Mouse (Mus musculus): ENCODE data around the gene Nhlrc2. TPM values are rescaled to one million over a fixed set of nuclear protein-coding genes. Genes with fewer than 3 reads are reported as not detected.
"Not testable (repeated sequence)": the region's sequence is repeated elsewhere in the genome, so short reads cannot be mapped to it uniquely, and the experiment has no call there.

Nhlrc2 gene
- polyA plus RNA-seq (2012; rRNA removed) = 6.7 and 10.0 TPM in 2 replicates

DNA sequence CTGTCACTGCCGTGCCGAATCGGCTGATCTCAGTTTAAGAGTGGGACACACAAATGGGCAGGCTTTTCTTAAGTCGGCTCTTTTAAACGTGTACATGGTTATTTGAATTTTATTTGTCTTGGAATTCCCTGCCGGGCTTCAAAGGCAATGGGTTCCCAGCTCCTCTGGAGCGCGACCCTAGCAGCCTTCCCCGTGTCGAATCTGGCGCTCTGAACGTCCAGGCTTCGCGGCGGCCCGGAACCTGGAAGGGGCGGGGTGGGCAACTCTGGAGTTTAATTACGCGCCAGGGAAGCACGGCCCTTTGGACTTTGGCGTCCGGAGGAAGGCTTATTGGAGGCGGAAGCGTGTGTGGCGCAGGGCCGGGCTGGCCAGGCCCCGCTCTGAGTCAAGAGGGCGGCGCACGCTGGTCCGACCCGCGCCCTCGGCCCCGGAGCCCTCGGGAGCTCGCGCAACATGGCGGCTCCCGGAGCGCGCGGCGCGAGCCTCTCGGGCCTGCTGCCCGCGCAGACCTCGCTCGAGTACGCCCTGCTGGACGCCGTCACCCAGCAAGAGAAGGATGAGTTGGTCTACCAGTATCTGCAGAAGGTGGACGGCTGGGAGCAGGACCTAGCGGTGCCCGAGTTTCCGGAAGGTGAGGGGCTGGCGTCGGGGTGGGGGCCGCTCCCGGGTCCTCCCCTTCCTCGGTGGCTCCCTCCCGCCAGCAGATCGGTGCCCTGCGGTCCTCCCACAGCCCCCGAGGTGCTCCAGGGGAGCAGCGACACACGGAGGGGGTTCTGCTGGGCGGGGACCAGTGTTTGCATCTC, at the start of gene Nhlrc2:
TSS of gene Nhlrc2 (plus strand) at position 32 of the 803 bp plus-strand sequence.
- WGBS = under 1% methylated on average over 69 of the region's 69 CpGs
- DNase-seq (ENCODE audit: low read depth, low spot score) = no peak

DNA sequence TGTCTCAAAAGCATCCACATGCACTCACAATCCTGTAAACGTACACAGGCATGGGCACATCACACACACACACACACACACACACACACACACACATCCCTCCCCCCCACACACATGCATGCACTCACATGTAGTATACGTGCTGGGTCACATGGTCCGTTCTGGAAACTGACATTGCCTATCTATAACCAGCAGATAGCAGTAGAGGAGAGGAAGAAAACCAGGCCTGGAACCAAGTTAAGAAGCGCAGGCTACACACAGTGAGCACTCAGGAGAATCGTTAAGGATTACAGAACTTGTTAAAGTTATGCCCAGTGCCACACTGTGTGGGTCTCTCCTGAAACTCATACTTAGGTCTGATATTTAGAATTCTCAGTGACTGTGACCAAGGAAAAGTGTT, 45.0 kb upstream of the Nhlrc2 start:
- WGBS = no CpG with 5 or more reads among the region's 5 CpGs
- DNase-seq (ENCODE audit: low read depth, low spot score) = not testable (repeated sequence)

GRCm38 (mm10) chr19:56503525-56503924, 44.5 kb upstream of the Nhlrc2 start:
- not testable (repeated sequence) for DNase-seq (ENCODE audit: low read depth, low spot score)
- no CpG with 5 or more reads among the region's 5 CpGs for WGBS

GRCm38 (mm10) chr19:56511207-56511606, 36.9 kb upstream of the Nhlrc2 start:
- DNase-seq (ENCODE audit: low read depth, low spot score) = not testable (repeated sequence)
- WGBS = no CpG with 5 or more reads among the region's 4 CpGs

DNA sequence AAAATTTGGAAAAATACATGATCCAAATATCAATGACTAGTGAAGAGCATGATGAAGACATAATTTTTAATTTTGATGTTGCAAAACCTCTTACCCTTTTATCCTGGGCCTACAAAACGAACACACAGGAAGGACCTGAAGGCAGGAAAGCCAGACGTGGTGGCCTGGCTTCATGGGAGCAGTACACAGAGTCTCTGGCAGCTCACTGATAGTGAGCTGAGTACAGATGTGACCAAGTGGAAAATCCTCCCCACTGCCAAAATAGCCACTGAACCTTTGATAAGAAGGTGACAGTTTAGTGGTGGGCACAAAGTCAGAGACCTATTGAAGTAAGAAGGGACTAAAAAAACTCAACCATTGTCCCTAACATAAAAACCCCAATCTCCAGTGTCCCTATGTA, 34.5 kb upstream of the Nhlrc2 start:
- not testable (repeated sequence) for DNase-seq (ENCODE audit: low read depth, low spot score)
- no CpG with 5 or more reads among the region's 2 CpGs for WGBS

GRCm38 (mm10) chr19:56519408-56519807, 28.7 kb upstream of the Nhlrc2 start:
- DNase-seq (ENCODE audit: low read depth, low spot score) = not testable (repeated sequence)
- no CpG with 5 or more reads among the region's 7 CpGs for WGBS

GRCm38 (mm10) chr19:56530529-56530928, 17.5 kb upstream of the Nhlrc2 start:
- WGBS = no CpG with 5 or more reads among the region's 11 CpGs
- not testable (repeated sequence) for DNase-seq (ENCODE audit: low read depth, low spot score)

- 86% methylated on average over 12 of the region's 12 CpGs for WGBS
- no peak for DNase-seq (ENCODE audit: low read depth, low spot score)
These were observed 16.8 kb upstream of the Nhlrc2 start for GRCm38 (mm10) chr19:56531251-56531650.

GRCm38 (mm10) chr19:56533291-56534071, 14.6 kb upstream of the Nhlrc2 start:
- WGBS = 74% methylated on average over 14 of the region's 14 CpGs
- no peak for DNase-seq (ENCODE audit: low read depth, low spot score)

DNA sequence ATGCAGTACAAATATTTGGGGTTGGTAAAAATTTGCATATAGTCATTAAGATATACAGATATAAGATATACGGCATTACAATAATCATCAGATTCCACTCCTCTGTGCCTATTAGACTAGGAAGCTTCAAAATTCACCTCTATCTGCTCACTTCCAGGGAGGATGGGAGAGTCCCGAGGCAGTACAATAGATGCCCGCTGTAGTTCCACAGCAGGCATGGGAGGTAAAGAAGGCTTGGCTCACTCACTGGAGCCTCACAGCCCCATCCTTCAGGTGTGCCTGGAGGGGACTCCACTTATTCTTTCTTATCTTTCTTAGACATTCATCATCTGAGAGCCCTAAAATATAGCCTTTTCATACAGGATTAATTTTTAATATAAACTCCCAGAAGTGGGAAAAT, 13.7 kb upstream of the Nhlrc2 start:
- 78% methylated on average over 3 of the region's 3 CpGs for WGBS
- DNase-seq (ENCODE audit: low read depth, low spot score) = no peak

GRCm38 (mm10) chr19:56535064-56535463, 13.0 kb upstream of the Nhlrc2 start:
- WGBS = 62% methylated on average over 9 of the region's 9 CpGs
- DNase-seq (ENCODE audit: low read depth, low spot score) = no peak

- no peak for DNase-seq (ENCODE audit: low read depth, low spot score)
- 64% methylated on average over 9 of the region's 9 CpGs for WGBS
These were observed 12.3 kb upstream of the Nhlrc2 start for GRCm38 (mm10) chr19:56535765-56536164.

GRCm38 (mm10) chr19:56543320-56543719, 4.7 kb upstream of the Nhlrc2 start:
- no peak for DNase-seq (ENCODE audit: low read depth, low spot score)
- WGBS = 95% methylated on average over 12 of the region's 12 CpGs

GRCm38 (mm10) chr19:56544681-56545388, 3.2 kb upstream of the Nhlrc2 start:
- no peak for DNase-seq (ENCODE audit: low read depth, low spot score)
- 86% methylated on average over 13 of the region's 13 CpGs for WGBS

- no peak for DNase-seq (ENCODE audit: low read depth, low spot score)
These were observed 2.0 kb upstream of the Nhlrc2 start for GRCm38 (mm10) chr19:56546031-56546430.

DNA sequence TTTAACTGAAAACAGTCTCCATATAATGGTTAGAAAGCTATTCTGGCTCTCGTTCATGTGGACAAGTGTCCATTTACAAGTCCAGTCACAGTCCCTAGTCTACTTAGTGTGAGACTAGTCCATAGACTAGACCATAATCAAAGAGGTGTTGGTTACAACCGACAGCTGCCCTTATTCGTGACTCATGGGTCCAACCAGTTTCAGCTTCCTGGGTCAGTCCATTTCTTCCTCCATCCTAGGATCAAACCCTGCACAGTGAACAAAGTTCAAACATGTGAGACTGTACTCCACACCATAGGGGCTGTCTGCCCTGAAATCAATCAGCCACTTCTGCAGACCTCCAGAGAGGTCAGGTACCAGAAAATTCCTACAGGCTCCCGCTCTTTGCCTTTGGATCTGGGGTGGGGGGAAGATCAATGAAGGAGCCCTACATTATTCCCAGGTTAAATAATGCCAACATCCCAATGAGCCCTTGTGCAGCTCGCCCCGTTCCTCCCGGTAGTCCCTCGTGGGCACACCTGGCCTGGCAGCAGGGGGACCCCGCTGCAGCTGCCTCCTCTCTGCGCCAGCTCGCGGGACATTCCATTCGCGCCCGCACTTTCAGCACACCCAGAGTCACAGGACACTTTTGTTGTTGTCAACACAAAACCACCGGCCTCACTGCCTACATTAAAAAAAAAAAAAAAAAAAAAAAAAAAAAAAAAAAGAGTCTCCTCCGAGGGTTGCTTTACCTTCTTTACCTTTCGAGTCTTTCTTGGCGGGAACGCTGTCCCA, 418 bp upstream of the Nhlrc2 start, which contains the start of gene Dclre1a:
TSS of gene Dclre1a (minus strand) at position 767 of the 774 bp plus-strand sequence.
- WGBS = 2% methylated on average over 20 of the region's 20 CpGs
- no peak for DNase-seq (ENCODE audit: low read depth, low spot score)

GRCm38 (mm10) chr19:56549033-56549680, 1.1 kb downstream of the Nhlrc2 start:
- no peak for DNase-seq (ENCODE audit: low read depth, low spot score)
- 8% methylated on average over 18 of the region's 18 CpGs for WGBS

DNA sequence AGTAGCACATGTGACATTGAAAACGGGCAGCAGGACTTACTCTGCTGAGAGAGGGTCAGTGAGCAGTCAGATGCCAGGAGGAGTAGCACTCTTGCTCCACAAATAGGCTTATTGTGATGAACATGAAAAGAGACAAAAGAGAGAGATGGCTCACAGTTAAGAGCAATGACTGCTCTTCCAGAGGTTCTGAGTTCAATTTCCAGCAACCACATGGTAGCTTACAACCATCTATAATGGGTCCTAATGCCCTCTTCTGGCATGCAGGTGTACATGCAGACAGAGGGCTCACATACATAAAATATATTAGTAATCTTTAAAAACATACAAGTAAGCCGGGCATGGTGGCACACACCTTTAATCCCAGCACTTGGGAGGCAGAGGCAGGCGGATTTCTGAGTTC, 5.1 kb downstream of the Nhlrc2 start:
- WGBS = 95% methylated on average over 3 of the region's 3 CpGs
- DNase-seq (ENCODE audit: low read depth, low spot score) = no peak

DNA sequence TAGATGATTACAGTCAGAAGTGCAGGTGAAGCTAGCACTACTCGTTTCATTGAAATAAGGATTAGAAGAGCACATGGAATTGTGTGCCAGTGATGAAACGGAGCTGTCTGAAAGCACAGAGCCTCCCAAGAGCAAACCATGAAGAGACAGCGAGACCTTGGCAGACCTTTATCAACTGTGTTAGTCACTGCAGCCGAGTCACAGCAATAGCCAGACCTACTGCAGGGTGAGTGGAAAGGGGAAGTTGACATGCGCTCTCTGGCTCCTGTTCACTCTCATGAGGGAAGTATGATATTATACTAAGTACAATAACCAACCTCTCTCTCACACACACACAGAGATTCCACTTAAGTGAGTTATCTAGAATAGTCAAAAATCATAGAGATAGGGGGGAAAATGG, 7.9 kb downstream of the Nhlrc2 start:
- DNase-seq (ENCODE audit: low read depth, low spot score) = no peak
- 30% methylated on average over 5 of the region's 5 CpGs for WGBS
